Mouse (Mus musculus) heart, embryonic 13.5 days (tissue): Measurements from ENCODE around the gene Carmil2. TPM values are rescaled to one million over a fixed set of nuclear protein-coding genes. Genes with fewer than 3 reads are reported as not detected.
A peak's percentile ranks its signal among the peaks of the same experiment; 100 is the strongest.

Experiments used
- ATAC-seq: fragments of 200-750 bp; cut with Nextera tagmentation; 2 replicates; pipeline ENCODE4 v1.8.0; 2017; ENCODE audit warnings: moderate TSS enrichment; ENCODE audit not compliant: insufficient number of reproducible peaks, low FRiP score, low TSS enrichment; ENCODE audit errors: extremely low read depth
- H3K27ac ChIP-seq: fragments of 300-500 bp; sonication (generic); replicated peaks from 2 replicates; pipeline ENCODE4 v1.5.1; 2015; ENCODE audit warnings: moderate library complexity, mild to moderate bottlenecking, inconsistent platforms
- H3K27me3 ChIP-seq: fragments of 300-500 bp; sonication (generic); replicated peaks from 2 replicates; pipeline ENCODE4 v1.6.1; 2015; ENCODE audit warnings: mild to moderate bottlenecking, inconsistent platforms
- H3K36me3 ChIP-seq: fragments of 300-500 bp; sonication (generic); 2 replicates; pipeline ENCODE4 v1.6.1; 2015; ENCODE audit warnings: mild to moderate bottlenecking, inconsistent platforms
- H3K4me1 ChIP-seq: fragments of 300-500 bp; sonication (generic); 2 replicates; pipeline ENCODE4 v1.6.1; 2015; ENCODE audit warnings: inconsistent platforms
- H3K4me2 ChIP-seq: fragments of 300-500 bp; sonication (generic); 2 replicates; pipeline ENCODE4 v1.6.1; 2015; ENCODE audit warnings: inconsistent platforms, mild to moderate bottlenecking, moderate library complexity
- H3K4me3 ChIP-seq: fragments of 300-500 bp; sonication (generic); 2 replicates; pipeline ENCODE4 v1.5.1; 2015; ENCODE audit warnings: moderate library complexity, mild to moderate bottlenecking, inconsistent platforms
- H3K9ac ChIP-seq: fragments of 300-500 bp; sonication (generic); 2 replicates; pipeline ENCODE4 v1.6.1; 2015; ENCODE audit warnings: inconsistent platforms, mild to moderate bottlenecking, moderate library complexity
- H3K9me3 ChIP-seq: fragments of 300-500 bp; sonication (generic); 2 replicates; pipeline ENCODE4 v1.6.1; 2016; ENCODE audit warnings: inconsistent platforms
- WGBS: fragments of 180-500 bp; shearing (Covaris S2); methylation state at CpG from one replicate; pipeline ENCODE4 v1.1.7; 2015; ENCODE audit warnings: mixed read lengths; 5-methylcytosine and 5-hydroxymethylcytosine counted together
- polyA plus RNA-seq: library from polyadenylated mRNA; unstranded; fragments of >200 nt; fragmentation: Nextera tagmentation; extraction: Ambion mirVana; gene quantifications from 2 replicates; pipeline ENCODE4 v1.2.1, GENCODE M21; 2015

Gene Carmil2
- polyA plus RNA-seq, 1 experiment from 2014 or later, result 0.27 TPM

GRCm38 (mm10) chr8:105697196-105697780 is 11.2 kb downstream of the Carmil2 start:
- peaks cover 40% of the 10 kb centered on the region for H3K36me3 ChIP-seq
- no peak overlapping the region for H3K27ac ChIP-seq
- peaks cover 30% of the 10 kb centered on the region for H3K4me1 ChIP-seq
- no peak overlapping the region for H3K4me3 ChIP-seq
- no peaks in the 10 kb centered on the region for H3K9me3 ChIP-seq
- peaks cover 25% of the 10 kb centered on the region for H3K27me3 ChIP-seq
- no peak overlapping the region for H3K4me2 ChIP-seq
- no peak for ATAC-seq
- WGBS, result 83% methylated on average over 17 of the region's 17 CpGs
- H3K9ac ChIP-seq, result no peak overlapping the region

DNA sequence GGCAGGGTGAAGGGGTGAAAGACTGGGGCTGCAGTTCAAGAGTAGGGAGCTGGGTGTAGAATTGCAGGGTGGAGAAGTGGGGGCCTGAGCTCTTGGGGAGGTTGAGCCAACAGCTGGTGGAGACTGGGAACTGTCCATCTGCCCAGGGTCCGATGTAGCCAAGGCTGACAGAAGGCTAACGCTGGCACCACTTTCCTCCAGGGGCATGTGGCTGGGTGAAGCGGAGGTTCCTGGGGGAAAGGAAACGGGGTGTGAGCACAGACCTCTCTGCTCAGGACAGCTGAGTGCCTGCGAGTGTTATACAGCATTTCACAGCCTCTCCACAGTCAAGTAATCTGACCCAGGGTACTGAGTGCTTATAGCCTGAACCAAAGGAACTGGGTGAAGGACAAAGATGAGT is 12.7 kb downstream of the Carmil2 start:
- Histone ChIP-seq H3K36me3 (peaks cover 46% of the 10 kb centered on the region), H3K4me2 (no peak overlapping the region), H3K27ac (no peak overlapping the region), H3K9ac (no peak overlapping the region), H3K27me3 (peaks cover 21% of the 10 kb centered on the region), H3K4me1 (peaks cover 31% of the 10 kb centered on the region), H3K4me3 (no peak overlapping the region), H3K9me3 (no peaks in the 10 kb centered on the region)
- ATAC-seq, result no peak
- 86% methylated on average over 5 of the region's 5 CpGs for WGBS

GRCm38 (mm10) chr8:105699488-105700215 is 13.6 kb downstream of the Carmil2 start:
- peak overlapping the region; percentile 85 for H3K9ac ChIP-seq
- no peak for ATAC-seq
- H3K9me3 ChIP-seq, result no peaks in the 10 kb centered on the region
- WGBS, result 85% methylated on average over 11 of the region's 11 CpGs
- peak overlapping the region; percentile 84 for H3K4me3 ChIP-seq
- H3K4me2 ChIP-seq, result peak overlapping the region; percentile 97
- peaks cover 22% of the 10 kb centered on the region for H3K4me1 ChIP-seq
- peaks cover 52% of the 10 kb centered on the region for H3K36me3 ChIP-seq
- no peak overlapping the region for H3K27ac ChIP-seq
- H3K27me3 ChIP-seq, result peaks cover 11% of the 10 kb centered on the region

DNA sequence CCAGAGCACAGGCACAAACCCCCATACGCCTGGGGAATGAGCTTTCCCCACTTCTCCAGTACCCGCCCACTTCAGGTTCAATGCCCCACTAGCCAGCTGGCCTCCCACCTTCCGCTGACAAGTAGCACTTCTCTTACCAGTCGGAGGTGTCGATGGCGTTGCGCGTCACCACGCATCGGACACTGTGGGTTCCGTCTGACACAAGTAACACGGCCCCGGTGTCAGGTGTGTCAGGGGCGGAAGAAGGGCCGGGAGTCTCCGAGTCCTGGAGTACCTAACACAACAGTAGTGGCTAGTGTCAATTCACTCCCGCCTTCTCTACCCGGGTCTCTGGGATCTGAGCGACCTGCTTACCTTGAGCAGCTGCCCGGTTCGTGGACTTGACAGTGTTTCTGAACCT is 14.5 kb downstream of the Carmil2 start:
- peak overlapping the region; percentile 85 for H3K9ac ChIP-seq
- H3K4me2 ChIP-seq, result peak overlapping the region; percentile 97
- no peaks in the 10 kb centered on the region for H3K9me3 ChIP-seq
- H3K4me3 ChIP-seq, result peak overlapping the region; percentile 84
- H3K27me3 ChIP-seq, result peaks cover 2% of the 10 kb centered on the region; the same call in 1 of the 2 replicates
- peak; percentile 33; the same call in 1 of the 2 replicates for ATAC-seq
- peak overlapping the region; percentile 96 for H3K27ac ChIP-seq
- under 1% methylated on average over 21 of the region's 21 CpGs for WGBS
- H3K36me3 ChIP-seq, result peaks cover 51% of the 10 kb centered on the region
- H3K4me1 ChIP-seq, result peaks cover 22% of the 10 kb centered on the region

- H3K4me1 ChIP-seq, result peaks cover 22% of the 10 kb centered on the region
- under 1% methylated on average over 60 of the region's 60 CpGs for WGBS
- H3K27ac ChIP-seq, result peak within 1 kb of the TSS; percentile 96
- peak within 1 kb of the TSS; percentile 85 for H3K9ac ChIP-seq
- H3K27me3 ChIP-seq, result no peaks in the 10 kb centered on the region
- peak within 1 kb of the TSS; percentile 84 for H3K4me3 ChIP-seq
- peaks cover 49% of the 10 kb centered on the region for H3K36me3 ChIP-seq
- H3K9me3 ChIP-seq, result no peaks in the 10 kb centered on the region
- H3K4me2 ChIP-seq, result peak within 1 kb of the TSS; percentile 97
- peak; percentile 73 for ATAC-seq
These were observed 15.1 kb downstream of the Carmil2 start, which contains the start of the genes Acd and Pard6a for GRCm38 (mm10) chr8:105700966-105701824. TSS of gene Acd (minus strand) at chr8:105701102. TSS of gene Pard6a (plus strand) at chr8:105701148.

DNA sequence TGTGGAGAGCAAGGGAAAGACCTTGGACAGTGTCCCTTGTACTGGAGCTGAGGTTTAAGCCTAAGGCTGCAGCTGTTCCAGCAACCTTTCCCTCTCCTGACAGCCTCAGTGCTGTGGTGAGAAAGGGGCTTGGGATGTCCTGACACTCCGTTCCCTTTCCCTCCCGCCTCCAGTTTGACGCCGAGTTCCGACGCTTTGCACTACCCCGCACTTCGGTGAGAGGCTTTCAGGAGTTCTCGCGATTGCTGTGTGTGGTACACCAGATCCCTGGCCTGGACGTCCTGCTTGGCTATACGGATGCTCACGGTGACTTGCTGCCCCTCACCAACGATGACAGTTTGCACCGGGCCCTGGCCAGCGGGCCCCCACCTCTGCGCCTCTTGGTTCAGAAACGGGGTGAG is 15.9 kb downstream of the Carmil2 start:
- H3K36me3 ChIP-seq, result peaks cover 42% of the 10 kb centered on the region
- 45% methylated on average over 18 of the region's 18 CpGs for WGBS
- no peak for ATAC-seq
- H3K27ac ChIP-seq, result peak overlapping the region; percentile 44; the same call in 1 of the 2 replicates
- H3K4me2 ChIP-seq, result peak overlapping the region; percentile 97
- H3K9ac ChIP-seq, result peak overlapping the region; percentile 85
- H3K27me3 ChIP-seq, result no peaks in the 10 kb centered on the region
- peaks cover 27% of the 10 kb centered on the region for H3K4me1 ChIP-seq
- H3K4me3 ChIP-seq, result peak overlapping the region; percentile 84
- no peaks in the 10 kb centered on the region for H3K9me3 ChIP-seq

DNA sequence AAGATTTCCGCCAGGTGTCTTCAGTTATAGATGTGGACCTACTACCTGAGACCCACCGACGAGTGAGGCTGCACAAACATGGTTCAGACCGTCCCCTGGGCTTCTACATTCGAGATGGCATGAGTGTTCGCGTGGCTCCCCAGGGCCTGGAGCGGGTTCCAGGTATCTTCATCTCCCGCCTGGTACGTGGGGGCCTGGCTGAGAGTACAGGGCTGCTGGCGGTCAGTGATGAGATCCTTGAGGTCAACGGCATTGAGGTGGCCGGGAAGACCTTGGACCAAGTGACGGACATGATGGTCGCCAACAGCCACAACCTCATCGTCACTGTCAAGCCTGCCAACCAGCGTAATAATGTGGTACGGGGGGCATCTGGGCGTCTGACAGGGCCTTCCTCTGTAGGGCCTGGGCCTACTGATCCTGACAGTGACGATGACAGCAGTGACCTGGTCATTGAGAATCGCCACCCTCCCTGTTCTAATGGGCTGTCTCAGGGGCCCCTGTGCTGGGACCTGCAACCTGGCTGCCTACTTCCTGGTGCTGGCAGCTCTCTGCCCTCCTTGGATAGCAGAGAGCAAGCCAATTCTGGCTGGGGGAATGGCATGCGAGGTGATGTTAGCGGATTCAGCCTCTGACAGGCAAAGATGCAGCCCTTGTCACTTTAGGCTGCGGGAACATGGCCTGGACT is 16.8 kb downstream of the Carmil2 start:
- ATAC-seq, result no peak
- no peak overlapping the region for H3K9ac ChIP-seq

GRCm38 (mm10) chr8:105704146-105704812 is 18.2 kb downstream of the Carmil2 start:
- 90% methylated on average over 34 of the region's 34 CpGs for WGBS
- H3K36me3 ChIP-seq, result peaks cover 20% of the 10 kb centered on the region
- H3K4me2 ChIP-seq, result no peak overlapping the region
- H3K27me3 ChIP-seq, result no peaks in the 10 kb centered on the region
- peaks cover 34% of the 10 kb centered on the region for H3K4me1 ChIP-seq
- no peak overlapping the region for H3K27ac ChIP-seq
- no peaks in the 10 kb centered on the region for H3K9me3 ChIP-seq
- no peak for ATAC-seq
- no peak overlapping the region for H3K9ac ChIP-seq
- no peak overlapping the region for H3K4me3 ChIP-seq

More for the DNA sequence above, 16.8 kb downstream of the Carmil2 start:
- peaks cover 33% of the 10 kb centered on the region for H3K36me3 ChIP-seq
- H3K27me3 ChIP-seq, result no peaks in the 10 kb centered on the region
- H3K9me3 ChIP-seq, result no peaks in the 10 kb centered on the region
- no peak overlapping the region for H3K4me2 ChIP-seq
- WGBS, result 90% methylated on average over 24 of the region's 24 CpGs
- H3K27ac ChIP-seq, result no peak overlapping the region
- no peak overlapping the region for H3K4me3 ChIP-seq
- H3K4me1 ChIP-seq, result peaks cover 34% of the 10 kb centered on the region

GRCm38 (mm10) chr8:105704955-105705354 is 18.9 kb downstream of the Carmil2 start:
- no peak overlapping the region for H3K4me2 ChIP-seq
- WGBS, result 85% methylated on average over 6 of the region's 6 CpGs

GRCm38 (mm10) chr8:105706426-105706825 is 20.4 kb downstream of the Carmil2 start:
- Histone ChIP-seq H3K9me3 (no peaks in the 10 kb centered on the region), H3K4me1 (peaks cover 24% of the 10 kb centered on the region), H3K9ac (peak overlapping the region; percentile 88; the same call in 1 of the 2 replicates), H3K36me3 (peaks cover 18% of the 10 kb centered on the region), H3K4me3 (no peak overlapping the region), H3K4me2 (peak overlapping the region; percentile 99), H3K27me3 (no peaks in the 10 kb centered on the region), H3K27ac (no peak overlapping the region)
- WGBS, result 82% methylated on average over 12 of the region's 12 CpGs
- no peak for ATAC-seq

More at GRCm38 (mm10) chr8:105704955-105705354, 18.9 kb downstream of the Carmil2 start:
- ATAC-seq, result no peak
- H3K4me3 ChIP-seq, result no peak overlapping the region
- peaks cover 28% of the 10 kb centered on the region for H3K4me1 ChIP-seq
- H3K27me3 ChIP-seq, result no peaks in the 10 kb centered on the region
- no peak overlapping the region for H3K27ac ChIP-seq
- peaks cover 18% of the 10 kb centered on the region for H3K36me3 ChIP-seq
- H3K9ac ChIP-seq, result no peak overlapping the region
- no peaks in the 10 kb centered on the region for H3K9me3 ChIP-seq
